8 mouse cellular contexts compared by ENCODE assay signal in genomic region chr12:5268188-5268612, GRCm38 (mm10).
DNase-seq lines count a peak whose midpoint lies in the region; ATAC-seq lines count a peak whose summit lies in the region.

No protein-coding gene starts in this region.

- H3K9me3 ChIP-seq in liver, embryonic 15.5 days (replicated peaks), result no peaks in the 10 kb centered on the region
- H3K9me3 ChIP-seq in liver, embryonic 12.5 days (replicated peaks), result no peaks in the 10 kb centered on the region
- H3K9me3 ChIP-seq in heart, embryonic 11.5 days (replicated peaks; ENCODE audit: control insufficient read depth, low read length), result no peaks in the 10 kb centered on the region
- H3K9me3 ChIP-seq in midbrain, embryonic 15.5 days, result no peaks in the 10 kb centered on the region

- no peaks in the 10 kb centered on the region for H3K4me1 ChIP-seq in liver, embryonic 15.5 days (replicated peaks)
- peaks cover 8% of the 10 kb centered on the region for H3K4me1 ChIP-seq in liver, embryonic 12.5 days
- peaks cover 16% of the 10 kb centered on the region for H3K4me1 ChIP-seq in heart, embryonic 11.5 days (ENCODE audit: control insufficient read depth, insufficient read depth, low read length)
- peaks cover 38% of the 10 kb centered on the region for H3K4me1 ChIP-seq in midbrain, embryonic 15.5 days

- H3K4me3 ChIP-seq in liver, embryonic 15.5 days (replicated peaks), result no peak overlapping the region
- no peak overlapping the region for H3K4me3 ChIP-seq in liver, embryonic 12.5 days
- no peak overlapping the region for H3K4me3 ChIP-seq in heart, embryonic 11.5 days (ENCODE audit: low read depth, low read length)
- H3K4me3 ChIP-seq in midbrain, embryonic 15.5 days, result no peak overlapping the region

- H3K4me2 ChIP-seq in liver, embryonic 15.5 days, result no peak overlapping the region
- no peak overlapping the region for H3K4me2 ChIP-seq in liver, embryonic 12.5 days
- H3K4me2 ChIP-seq in heart, embryonic 11.5 days, result no peak overlapping the region
- H3K4me2 ChIP-seq in midbrain, embryonic 15.5 days, result 0 out of 2 replicates have a peak overlapping the region, but pooled peaks have one; percentile 1

- H3K36me3 ChIP-seq in liver, embryonic 15.5 days (replicated peaks), result no peaks in the 10 kb centered on the region
- H3K36me3 ChIP-seq in liver, embryonic 12.5 days, result no peaks in the 10 kb centered on the region
- no peaks in the 10 kb centered on the region for H3K36me3 ChIP-seq in heart, embryonic 11.5 days (ENCODE audit: control insufficient read depth, insufficient read depth, low read length)
- no peaks in the 10 kb centered on the region for H3K36me3 ChIP-seq in midbrain, embryonic 15.5 days (replicated peaks)

- DNase-seq in layer of hippocampus, postnatal 36 days, result peak; percentile 76 to 80
- no peak for DNase-seq in cerebellum, postnatal 14 days
- DNase-seq in cerebellum, postnatal 10 days, result no peak
- no peak for DNase-seq in thymus, postnatal 10 days (ENCODE audit: low spot score in 2 of 2)

- WGBS in liver, embryonic 15.5 days (ENCODE audit: insufficient replicate concordance), result 52% methylated on average over 9 of the region's 9 CpGs
- WGBS in liver, embryonic 12.5 days (ENCODE audit: insufficient replicate concordance), result 59% methylated on average over 9 of the region's 9 CpGs
- WGBS in heart, embryonic 11.5 days (ENCODE audit: insufficient replicate concordance), result 40% methylated on average over 9 of the region's 9 CpGs
- 9% methylated on average over 9 of the region's 9 CpGs for WGBS in midbrain, embryonic 15.5 days

- H3K27ac ChIP-seq in liver, embryonic 15.5 days (replicated peaks), result no peak overlapping the region
- no peak overlapping the region for H3K27ac ChIP-seq in liver, embryonic 12.5 days
- peak overlapping the region; percentile 54 for H3K27ac ChIP-seq in heart, embryonic 11.5 days (ENCODE audit: low read depth, low read length)
- peak overlapping the region; percentile 49 for H3K27ac ChIP-seq in midbrain, embryonic 15.5 days

- ATAC-seq in liver, embryonic 15.5 days (ENCODE audit: insufficient read depth), result 0 out of 2 replicates have a peak, but pooled peaks have one; percentile 49
- no peak for ATAC-seq in liver, embryonic 12.5 days
- ATAC-seq in heart, embryonic 11.5 days (replicated peaks; ENCODE audit: insufficient number of reproducible peaks, low FRiP score, low TSS enrichment), result 0 out of 2 replicates have a peak, but pooled peaks have one; percentile 29
- ATAC-seq in midbrain, embryonic 15.5 days (replicated peaks), result peak; percentile 67

- H3K27me3 ChIP-seq in liver, embryonic 15.5 days, result no peaks in the 10 kb centered on the region
- H3K27me3 ChIP-seq in liver, embryonic 12.5 days (replicated peaks), result no peaks in the 10 kb centered on the region
- no peaks in the 10 kb centered on the region for H3K27me3 ChIP-seq in heart, embryonic 11.5 days (ENCODE audit: control insufficient read depth, insufficient read depth, low read length)
- no peaks in the 10 kb centered on the region for H3K27me3 ChIP-seq in midbrain, embryonic 15.5 days (replicated peaks)

- H3K9ac ChIP-seq in liver, embryonic 15.5 days, result no peak overlapping the region
- H3K9ac ChIP-seq in liver, embryonic 12.5 days, result no peak overlapping the region
- H3K9ac ChIP-seq in heart, embryonic 11.5 days (ENCODE audit: low read depth, low read length), result no peak overlapping the region
- H3K9ac ChIP-seq in midbrain, embryonic 15.5 days, result no peak overlapping the region

Comparison
In these comparisons a context has a peak if more than half of its experiments do, and no peak if none do; other contexts are left out.
1. H3K27ac ChIP-seq: peak in heart, embryonic 11.5 days (single experiment) and midbrain, embryonic 15.5 days (single experiment); none in liver, embryonic 15.5 days (single experiment) and liver, embryonic 12.5 days (single experiment).
2. DNase-seq: peak in layer of hippocampus, postnatal 36 days (2 of 2); none in cerebellum, postnatal 14 days (0 of 2), cerebellum, postnatal 10 days (0 of 2) and thymus, postnatal 10 days (0 of 2).